Mouse (Mus musculus) retina, adult 2 months (tissue): ENCODE data around the gene Cldn3.

ENCODE experiments used
- DNase-seq: peaks from one replicate; pipeline ENCODE4 v3.0.0-alpha.2; 2012; ENCODE audit warnings: low read depth, low spot score

Gene Cldn3

GRCm38 (mm10) chr5:134965852-134966821 lies 19.9 kb upstream of the Cldn3 start:
- DNase-seq, result no peak

- no peak for DNase-seq
Measured at GRCm38 (mm10) chr5:134967164-134967944, 18.7 kb upstream of the Cldn3 start.

- no peak for DNase-seq
Measured at GRCm38 (mm10) chr5:134970671-134971070, 15.3 kb upstream of the Cldn3 start.

GRCm38 (mm10) chr5:134973081-134973480 lies 12.9 kb upstream of the Cldn3 start:
- DNase-seq, result no peak

GRCm38 (mm10) chr5:134973526-134973925 lies 12.5 kb upstream of the Cldn3 start:
- no peak for DNase-seq

- DNase-seq, result no peak
Measured at GRCm38 (mm10) chr5:134974294-134974693, 11.7 kb upstream of the Cldn3 start.

- DNase-seq, result no peak
Measured at GRCm38 (mm10) chr5:134974921-134975320, 11.1 kb upstream of the Cldn3 start.

- DNase-seq, result no peak
Measured at GRCm38 (mm10) chr5:134976164-134976563, 9.8 kb upstream of the Cldn3 start.

- no peak for DNase-seq
Measured at GRCm38 (mm10) chr5:134976577-134977250, 9.3 kb upstream of the Cldn3 start.

GRCm38 (mm10) chr5:134977837-134978236 lies 8.2 kb upstream of the Cldn3 start:
- DNase-seq, result no peak

GRCm38 (mm10) chr5:134981149-134981548 lies 4.9 kb upstream of the Cldn3 start:
- DNase-seq, result no peak

GRCm38 (mm10) chr5:134983111-134983510 lies 2.9 kb upstream of the Cldn3 start:
- no peak for DNase-seq

GRCm38 (mm10) chr5:134983771-134984170 lies 2.2 kb upstream of the Cldn3 start:
- DNase-seq, result no peak

GRCm38 (mm10) chr5:134986298-134987268 lies 569 bp downstream of the Cldn3 start:
- no peak for DNase-seq

GRCm38 (mm10) chr5:134989166-134989565 lies 3.2 kb downstream of the Cldn3 start:
- no peak for DNase-seq

GRCm38 (mm10) chr5:134989741-134990140 lies 3.7 kb downstream of the Cldn3 start:
- no peak for DNase-seq

- DNase-seq, result no peak
Measured at GRCm38 (mm10) chr5:134992566-134992965, 6.6 kb downstream of the Cldn3 start.

GRCm38 (mm10) chr5:134998359-134998758 lies 12.3 kb downstream of the Cldn3 start:
- DNase-seq, result no peak

GRCm38 (mm10) chr5:134999797-135000196 lies 13.8 kb downstream of the Cldn3 start:
- no peak for DNase-seq

- no peak for DNase-seq
Measured at GRCm38 (mm10) chr5:135000751-135001150, 14.7 kb downstream of the Cldn3 start.

GRCm38 (mm10) chr5:135001309-135001708 lies 15.3 kb downstream of the Cldn3 start:
- no peak for DNase-seq
